Mouse (Mus musculus): ENCODE measurements at regions not wholly inside any gene's neighbourhood (a gene's known extent, or its start where the extent isn't known, plus 50 kb on each side); places are given as distances from the start of the nearest gene placed in this dataset.

GRCm38 (mm10) chr4:28523343-28523742, 289.6 kb upstream of the Epha7 start:
- H3K27ac ChIP-seq (replicated peaks) = no peak overlapping the region
- no peak overlapping the region for H3K4me3 ChIP-seq
- H3K4me2 ChIP-seq = no peak overlapping the region
- no peak for ATAC-seq (ENCODE audit: extremely low read depth, insufficient number of reproducible peaks, low FRiP score, low TSS enrichment)
- WGBS = 56% methylated on average over 8 of the region's 8 CpGs
- H3K27me3 ChIP-seq (replicated peaks) = no peaks in the 10 kb centered on the region
- H3K9ac ChIP-seq = no peak overlapping the region
- no peaks in the 10 kb centered on the region for H3K36me3 ChIP-seq
- no peaks in the 10 kb centered on the region for H3K4me1 ChIP-seq
- H3K9me3 ChIP-seq = no peaks in the 10 kb centered on the region

GRCm38 (mm10) chr4:28542218-28542617, 270.7 kb upstream of the Epha7 start:
- Histone ChIP-seq H3K4me1 (no peaks in the 10 kb centered on the region), H3K4me3 (no peak overlapping the region), H3K27ac (replicated peaks) (0 out of 2 replicates have a peak overlapping the region, but pooled peaks have one; percentile 32), H3K4me2 (no peak overlapping the region), H3K9me3 (no peaks in the 10 kb centered on the region), H3K27me3 (replicated peaks) (no peaks in the 10 kb centered on the region), H3K9ac (no peak overlapping the region), H3K36me3 (no peaks in the 10 kb centered on the region)
- ATAC-seq (ENCODE audit: extremely low read depth, insufficient number of reproducible peaks, low FRiP score, low TSS enrichment) = no peak
- WGBS = 7% methylated on average over 1 of the region's 1 CpGs

DNA sequence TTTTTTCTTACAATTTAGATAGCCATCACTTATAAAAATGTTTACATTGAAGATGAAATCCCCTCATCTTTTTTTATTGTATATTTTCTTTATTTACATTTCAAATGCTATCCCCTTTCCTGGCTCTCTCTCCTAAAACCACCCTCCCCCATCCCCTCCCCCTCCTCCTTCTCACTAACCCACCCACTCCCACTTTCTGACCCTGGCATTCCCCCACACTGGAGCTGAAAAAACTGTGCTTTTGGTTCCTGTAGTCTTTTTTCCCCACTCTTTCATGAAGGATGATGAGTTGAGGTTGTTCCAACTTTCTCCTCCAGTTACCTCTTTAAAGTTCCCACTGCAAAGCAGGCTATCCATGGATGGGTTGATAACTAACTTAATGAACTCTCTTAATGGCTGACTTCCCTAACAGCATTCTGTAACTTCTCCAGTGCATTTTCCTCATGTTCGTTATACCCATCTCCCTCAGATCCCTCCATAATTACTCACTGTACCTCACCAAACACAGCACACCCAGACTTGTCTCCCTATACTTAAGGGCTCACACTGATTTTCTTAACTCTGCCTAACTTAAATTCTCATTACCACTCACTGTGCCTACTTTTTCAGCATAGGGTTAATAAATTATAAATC, 270.1 kb upstream of the Epha7 start:
- no peak overlapping the region for H3K4me3 ChIP-seq
- H3K9me3 ChIP-seq = no peaks in the 10 kb centered on the region
- no peak overlapping the region for H3K4me2 ChIP-seq
- WGBS = 52% methylated on average over 1 of the region's 1 CpGs
- ATAC-seq (ENCODE audit: extremely low read depth, insufficient number of reproducible peaks, low FRiP score, low TSS enrichment) = no peak
- no peaks in the 10 kb centered on the region for H3K4me1 ChIP-seq
- no peaks in the 10 kb centered on the region for H3K36me3 ChIP-seq
- peak overlapping the region; percentile 48 for H3K27ac ChIP-seq (replicated peaks)
- H3K9ac ChIP-seq = no peak overlapping the region
- no peaks in the 10 kb centered on the region for H3K27me3 ChIP-seq (replicated peaks)

GRCm38 (mm10) chr4:28548231-28548836, 264.6 kb upstream of the Epha7 start:
- no peaks in the 10 kb centered on the region for H3K9me3 ChIP-seq
- no peaks in the 10 kb centered on the region for H3K27me3 ChIP-seq (replicated peaks)
- H3K4me2 ChIP-seq = no peak overlapping the region
- 36% methylated on average over 6 of the region's 6 CpGs for WGBS
- H3K36me3 ChIP-seq = no peaks in the 10 kb centered on the region
- no peak for ATAC-seq (ENCODE audit: extremely low read depth, insufficient number of reproducible peaks, low FRiP score, low TSS enrichment)
- H3K9ac ChIP-seq = no peak overlapping the region
- no peak overlapping the region for H3K4me3 ChIP-seq
- H3K4me1 ChIP-seq = peaks cover 7% of the 10 kb centered on the region; the same call in 1 of the 2 replicates
- H3K27ac ChIP-seq (replicated peaks) = no peak overlapping the region

DNA sequence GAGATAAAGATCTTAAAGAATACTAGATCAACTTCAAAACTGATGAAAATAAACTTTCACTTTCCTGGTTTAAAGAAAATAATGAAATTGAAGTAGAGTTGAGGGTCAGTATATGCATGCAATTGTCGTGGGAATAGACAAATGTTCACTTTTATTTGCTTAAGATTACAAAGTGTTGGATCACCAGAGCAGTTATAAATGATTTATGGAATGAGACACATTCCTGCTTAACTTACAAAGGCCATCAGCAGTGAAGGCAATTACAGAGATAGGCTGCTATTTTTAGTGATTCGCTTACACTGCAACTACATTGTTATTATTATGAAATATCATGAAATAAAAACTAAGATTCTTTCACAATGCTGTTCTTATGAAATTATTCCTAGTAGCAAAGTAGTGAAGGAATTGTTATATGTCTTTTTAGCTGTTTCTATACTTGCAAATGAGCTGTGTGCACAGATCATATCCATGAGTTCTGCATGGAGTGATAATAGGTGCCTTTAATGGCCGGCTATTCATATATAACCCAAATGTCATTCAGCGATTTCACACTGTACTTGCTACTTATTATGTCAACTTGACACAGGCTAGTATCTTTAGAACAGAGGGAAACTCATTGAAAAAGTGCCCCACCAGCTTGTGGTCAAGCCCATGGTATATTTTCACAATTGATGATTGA, 241.7 kb upstream of the Epha7 start:
- H3K9ac ChIP-seq = no peak overlapping the region
- H3K4me3 ChIP-seq = no peak overlapping the region
- ATAC-seq (ENCODE audit: extremely low read depth, insufficient number of reproducible peaks, low FRiP score, low TSS enrichment) = no peak
- no peaks in the 10 kb centered on the region for H3K36me3 ChIP-seq
- H3K4me2 ChIP-seq = no peak overlapping the region
- peaks cover 2% of the 10 kb centered on the region; the same call in 1 of the 2 replicates for H3K4me1 ChIP-seq
- no peaks in the 10 kb centered on the region for H3K9me3 ChIP-seq
- no peak overlapping the region for H3K27ac ChIP-seq (replicated peaks)
- H3K27me3 ChIP-seq (replicated peaks) = no peaks in the 10 kb centered on the region
- 64% methylated on average over 4 of the region's 4 CpGs for WGBS

GRCm38 (mm10) chr4:28588745-28589530, 224.0 kb upstream of the Epha7 start:
- Histone ChIP-seq H3K36me3 (no peaks in the 10 kb centered on the region), H3K9ac (no peak overlapping the region), H3K27me3 (replicated peaks) (no peaks in the 10 kb centered on the region), H3K9me3 (no peaks in the 10 kb centered on the region), H3K27ac (replicated peaks) (no peak overlapping the region), H3K4me2 (no peak overlapping the region), H3K4me3 (no peak overlapping the region), H3K4me1 (no peaks in the 10 kb centered on the region)
- 77% methylated on average over 12 of the region's 12 CpGs for WGBS
- ATAC-seq (ENCODE audit: extremely low read depth, insufficient number of reproducible peaks, low FRiP score, low TSS enrichment) = no peak
